Comparison of ENCODE assay signal across 8 mouse cellular contexts in genomic region chr4:149752124-149752799, GRCm38 (mm10). TPM values are rescaled to one million over a fixed set of nuclear protein-coding genes. Genes with fewer than 3 reads are reported as not detected.
A peak's percentile ranks its signal among the peaks of the same experiment; 100 is the strongest.
DNase-seq lines count a peak whose midpoint lies in the region; ATAC-seq lines count a peak whose summit lies in the region.

No protein-coding gene starts in this region.

- H3K9me3 ChIP-seq in liver, embryonic 12.5 days (replicated peaks): no peaks in the 10 kb centered on the region
- no peaks in the 10 kb centered on the region for H3K9me3 ChIP-seq in limb, embryonic 10.5 days (replicated peaks)
- no peaks in the 10 kb centered on the region for H3K9me3 ChIP-seq in neural tube, embryonic 12.5 days

- DNase-seq in liver: peak; percentile 47
- DNase-seq in R1 (ENCODE audit: low read depth, low spot score): peak; percentile 80
- DNase-seq in embryo, embryonic 10 days (ENCODE audit: low spot score): peak; percentile 90
- peak; percentile 75 for DNase-seq in heart, postnatal 4 days
- DNase-seq in limb, embryonic 10.5 days (ENCODE audit: low spot score): peak; percentile 80

- 53% methylated on average over 17 of the region's 17 CpGs for WGBS in liver, embryonic 12.5 days (ENCODE audit: insufficient replicate concordance)
- WGBS in limb, embryonic 10.5 days: 30% methylated on average over 17 of the region's 17 CpGs
- WGBS in neural tube, embryonic 12.5 days: 21% methylated on average over 17 of the region's 17 CpGs

- no peak overlapping the region for H3K4me2 ChIP-seq in liver, embryonic 12.5 days
- peak overlapping the region; percentile 26; the same call in 1 of the 2 replicates for H3K4me2 ChIP-seq in neural tube, embryonic 12.5 days (replicated peaks)

- 0 out of 2 replicates have a peak, but pooled peaks cover 4% of the 10 kb centered on the region for H3K4me1 ChIP-seq in liver, embryonic 12.5 days
- peaks cover 24% of the 10 kb centered on the region for H3K4me1 ChIP-seq in limb, embryonic 10.5 days
- H3K4me1 ChIP-seq in neural tube, embryonic 12.5 days: peaks cover 10% of the 10 kb centered on the region; the same call in 1 of the 2 replicates

- no peaks in the 10 kb centered on the region for H3K27me3 ChIP-seq in liver, embryonic 12.5 days (replicated peaks)
- H3K27me3 ChIP-seq in limb, embryonic 10.5 days (ENCODE audit: low read depth, poor library complexity, severe bottlenecking): no peaks in the 10 kb centered on the region
- no peaks in the 10 kb centered on the region for H3K27me3 ChIP-seq in neural tube, embryonic 12.5 days (replicated peaks)

- H3K4me3 ChIP-seq in liver, embryonic 12.5 days: no peak overlapping the region
- H3K4me3 ChIP-seq in limb, embryonic 10.5 days: no peak overlapping the region
- H3K4me3 ChIP-seq in neural tube, embryonic 12.5 days: no peak overlapping the region

- no peak for ATAC-seq in liver, embryonic 12.5 days
- 0 out of 2 replicates have a peak, but pooled peaks have one; percentile 48 for ATAC-seq in neural tube, embryonic 12.5 days (ENCODE audit: low FRiP score, low read depth)
- ATAC-seq in activated CD4-positive, CD25-positive, alpha-beta regulatory T cell, adult 4 months: no peak

- no peak overlapping the region for H3K9ac ChIP-seq in liver, embryonic 12.5 days
- H3K9ac ChIP-seq in neural tube, embryonic 12.5 days: no peak overlapping the region

- no peak overlapping the region for H3K27ac ChIP-seq in liver, embryonic 12.5 days
- no peak overlapping the region for H3K27ac ChIP-seq in limb, embryonic 10.5 days
- H3K27ac ChIP-seq in neural tube, embryonic 12.5 days: no peak overlapping the region

- H3K36me3 ChIP-seq in liver, embryonic 12.5 days: peaks cover 27% of the 10 kb centered on the region
- peaks cover 37% of the 10 kb centered on the region for H3K36me3 ChIP-seq in limb, embryonic 10.5 days
- peaks cover 14% of the 10 kb centered on the region; the same call in 1 of the 2 replicates for H3K36me3 ChIP-seq in neural tube, embryonic 12.5 days

RNA-seq across cellular contexts. Expression of gene Tmem201, which starts 14.4 kb away (rescaled TPM):
- polyA plus RNA-seq in liver, embryonic 12.5 days (2016; fragmentation: Nextera tagmentation; extraction: Ambion mirVana): 12.8 and 13.8 TPM in 2 replicates
- total RNA-seq in heart, postnatal 4 days (2021): 10 to 100 TPM; 87.5 to 96.8 TPM
- 50.7 and 52.1 TPM in 2 replicates for polyA plus RNA-seq in limb, embryonic 10.5 days (2016; fragmentation: Nextera tagmentation; extraction: Ambion mirVana)
- polyA plus RNA-seq in neural tube, embryonic 12.5 days (2016; fragmentation: Nextera tagmentation; extraction: Ambion mirVana): 41.4 and 42.3 TPM in 2 replicates
- 1 to 10 TPM; 3.0 to 6.8 TPM for polyA plus RNA-seq in activated CD4-positive, CD25-positive, alpha-beta regulatory T cell, adult 4 months (2017; shearing (Covaris generic))

RNA-seq across cellular contexts. Expression of gene Slc25a33, which starts 21.8 kb away (rescaled TPM):
- polyA plus RNA-seq in liver, embryonic 12.5 days (2016; fragmentation: Nextera tagmentation; extraction: Ambion mirVana): 17.1 and 17.3 TPM in 2 replicates
- 1 to 10 TPM; 8.8 to 9.5 TPM for total RNA-seq in heart, postnatal 4 days (2021)
- polyA plus RNA-seq in limb, embryonic 10.5 days (2016; fragmentation: Nextera tagmentation; extraction: Ambion mirVana): 24.5 and 25.4 TPM in 2 replicates
- polyA plus RNA-seq in neural tube, embryonic 12.5 days (2016; fragmentation: Nextera tagmentation; extraction: Ambion mirVana): 24.9 and 25.4 TPM in 2 replicates
- polyA plus RNA-seq in activated CD4-positive, CD25-positive, alpha-beta regulatory T cell, adult 4 months (2017; shearing (Covaris generic)): 1 to 10 TPM; 5.2 to 7.7 TPM

RNA-seq across cellular contexts. Expression of gene Pik3cd, which starts 49.9 kb away (rescaled TPM):
- 7.6 and 8.9 TPM in 2 replicates for polyA plus RNA-seq in liver, embryonic 12.5 days (2016; fragmentation: Nextera tagmentation; extraction: Ambion mirVana)
- total RNA-seq in heart, postnatal 4 days (2021): 1 to 10 TPM; 3.1 to 4.5 TPM
- 2.7 and 3.4 TPM in 2 replicates for polyA plus RNA-seq in limb, embryonic 10.5 days (2016; fragmentation: Nextera tagmentation; extraction: Ambion mirVana)
- polyA plus RNA-seq in neural tube, embryonic 12.5 days (2016; fragmentation: Nextera tagmentation; extraction: Ambion mirVana): 20.7 and 22.9 TPM in 2 replicates
- 100 to 1,000 TPM in 1 of 2 experiments, 10 to 100 TPM in 1; 80.6 to 129 TPM for polyA plus RNA-seq in activated CD4-positive, CD25-positive, alpha-beta regulatory T cell, adult 4 months (2017; shearing (Covaris generic))
